Mouse (Mus musculus) testis, adult 2 months (tissue): ENCODE results near the gene Zbtb42. TPM values are rescaled to one million over a fixed set of nuclear protein-coding genes. Genes with fewer than 3 reads are reported as not detected.
A peak's percentile ranks its signal among the peaks of the same experiment; 100 is the strongest.

Source experiments
- H3K27ac ChIP-seq: fragments of 200-500 bp; 2 replicates; pipeline ENCODE4 v1.5.1; 2012; ENCODE audit warnings: low read depth, low read length; ENCODE audit not compliant: control insufficient read depth, insufficient read depth
- H3K27me3 ChIP-seq: fragments of 200-500 bp; 2 replicates; pipeline ENCODE4 v1.6.1; 2012; ENCODE audit warnings: mild to moderate bottlenecking, low read length, moderate library complexity; ENCODE audit not compliant: control insufficient read depth, insufficient read depth
- H3K36me3 ChIP-seq: fragments of 200-500 bp; 2 replicates; pipeline ENCODE4 v1.6.1; 2012; ENCODE audit warnings: mild to moderate bottlenecking, low read length; ENCODE audit not compliant: control insufficient read depth, insufficient read depth
- H3K4me1 ChIP-seq: fragments of 200-500 bp; 2 replicates; pipeline ENCODE4 v1.6.1; 2012; ENCODE audit warnings: low read length; ENCODE audit not compliant: control insufficient read depth, insufficient read depth
- H3K4me3 ChIP-seq: fragments of 200-500 bp; 2 replicates; pipeline ENCODE4 v1.5.1; 2012; ENCODE audit warnings: low read depth, mild to moderate bottlenecking, low read length, moderate library complexity, mixed read lengths; ENCODE audit not compliant: control insufficient read depth
- CTCF ChIP-seq: fragments of 200-500 bp; IDR thresholded peaks from 2 replicates; pipeline ENCODE4 v1.5.1; 2012; ENCODE audit warnings: low read depth, mild to moderate bottlenecking, inconsistent platforms, low read length, moderate library complexity; ENCODE audit not compliant: control insufficient read depth, insufficient read depth, insufficient replicate concordance
- POLR2A ChIP-seq: fragments of 200-500 bp; IDR thresholded peaks from 2 replicates; pipeline ENCODE4 v1.6.1; 2012; ENCODE audit warnings: low read depth, mild to moderate bottlenecking, inconsistent platforms, low read length, moderate library complexity; ENCODE audit not compliant: control insufficient read depth
- polyA plus RNA-seq: library from polyadenylated mRNA; depleted of rRNA; stranded (reverse); fragments of >200 nt; gene quantifications from 2 replicates; pipeline ENCODE4 v1.2.3, GENCODE M21; 2012

Zbtb42 gene
- polyA plus RNA-seq, 1 experiment = 49.9 TPM

GRCm38 (mm10) chr12:112718995-112719394, 40.4 kb downstream of the Zbtb42 start:
- H3K4me1 ChIP-seq = peaks cover 13% of the 10 kb centered on the region
- H3K36me3 ChIP-seq = no peaks in the 10 kb centered on the region
- H3K27me3 ChIP-seq = no peaks in the 10 kb centered on the region
- TF ChIP-seq POLR2A = no peak
- no peak for TF ChIP-seq CTCF
- no peak overlapping the region for H3K4me3 ChIP-seq
- no peak overlapping the region for H3K27ac ChIP-seq

- H3K4me3 ChIP-seq = peak within 1 kb of the TSS; percentile 86
- H3K36me3 ChIP-seq = no peaks in the 10 kb centered on the region
- no peaks in the 10 kb centered on the region for H3K27me3 ChIP-seq
- H3K27ac ChIP-seq = peak within 1 kb of the TSS; percentile 85
- TF ChIP-seq POLR2A (no peak), CTCF (no peak)
- H3K4me1 ChIP-seq = peaks cover 13% of the 10 kb centered on the region
Measured at GRCm38 (mm10) chr12:112720216-112720615, 41.6 kb downstream of the Zbtb42 start, which contains the start of gene Cep170b. TSS of gene Cep170b (plus strand) at chr12:112720455.

- TF ChIP-seq CTCF (no peak), POLR2A (peak; percentile 24)
- H3K27ac ChIP-seq = peak overlapping the region; percentile 85
Measured at GRCm38 (mm10) chr12:112720890-112721423, 42.3 kb downstream of the Zbtb42 start.

GRCm38 (mm10) chr12:112721424-112722239, 43.0 kb downstream of the Zbtb42 start:
- H3K36me3 ChIP-seq = no peaks in the 10 kb centered on the region
- H3K4me1 ChIP-seq = peaks cover 15% of the 10 kb centered on the region
- TF ChIP-seq POLR2A (no peak), CTCF (no peak)
- H3K4me3 ChIP-seq = peak overlapping the region; percentile 87
- no peaks in the 10 kb centered on the region for H3K27me3 ChIP-seq
- H3K27ac ChIP-seq = peak overlapping the region; percentile 85

More at GRCm38 (mm10) chr12:112720890-112721423, 42.3 kb downstream of the Zbtb42 start:
- Histone ChIP-seq H3K36me3 (no peaks in the 10 kb centered on the region), H3K4me1 (peaks cover 15% of the 10 kb centered on the region), H3K27me3 (no peaks in the 10 kb centered on the region), H3K4me3 (peak overlapping the region; percentile 86)

GRCm38 (mm10) chr12:112722240-112723027, 43.8 kb downstream of the Zbtb42 start:
- H3K4me1 ChIP-seq = peaks cover 15% of the 10 kb centered on the region
- TF ChIP-seq CTCF = no peak
- TF ChIP-seq POLR2A = no peak
- peak overlapping the region; percentile 87 for H3K4me3 ChIP-seq
- H3K36me3 ChIP-seq = no peaks in the 10 kb centered on the region
- H3K27ac ChIP-seq = no peak overlapping the region
- no peaks in the 10 kb centered on the region for H3K27me3 ChIP-seq

GRCm38 (mm10) chr12:112723028-112723330, 44.4 kb downstream of the Zbtb42 start:
- Histone ChIP-seq H3K27me3 (no peaks in the 10 kb centered on the region), H3K4me1 (peaks cover 15% of the 10 kb centered on the region), H3K27ac (no peak overlapping the region), H3K4me3 (peak overlapping the region; percentile 87), H3K36me3 (no peaks in the 10 kb centered on the region)
- TF ChIP-seq POLR2A (no peak), CTCF (no peak)

- Histone ChIP-seq H3K27me3 (no peaks in the 10 kb centered on the region), H3K27ac (no peak overlapping the region)
Measured at GRCm38 (mm10) chr12:112723445-112723844, 44.8 kb downstream of the Zbtb42 start.

More at GRCm38 (mm10) chr12:112723445-112723844, 44.8 kb downstream of the Zbtb42 start:
- Histone ChIP-seq H3K36me3 (no peaks in the 10 kb centered on the region), H3K4me1 (peaks cover 15% of the 10 kb centered on the region), H3K4me3 (no peak overlapping the region)
- no peak for TF ChIP-seq POLR2A
- TF ChIP-seq CTCF = no peak
